8 mouse cellular contexts compared by ENCODE assay signal in the genomic region with DNA sequence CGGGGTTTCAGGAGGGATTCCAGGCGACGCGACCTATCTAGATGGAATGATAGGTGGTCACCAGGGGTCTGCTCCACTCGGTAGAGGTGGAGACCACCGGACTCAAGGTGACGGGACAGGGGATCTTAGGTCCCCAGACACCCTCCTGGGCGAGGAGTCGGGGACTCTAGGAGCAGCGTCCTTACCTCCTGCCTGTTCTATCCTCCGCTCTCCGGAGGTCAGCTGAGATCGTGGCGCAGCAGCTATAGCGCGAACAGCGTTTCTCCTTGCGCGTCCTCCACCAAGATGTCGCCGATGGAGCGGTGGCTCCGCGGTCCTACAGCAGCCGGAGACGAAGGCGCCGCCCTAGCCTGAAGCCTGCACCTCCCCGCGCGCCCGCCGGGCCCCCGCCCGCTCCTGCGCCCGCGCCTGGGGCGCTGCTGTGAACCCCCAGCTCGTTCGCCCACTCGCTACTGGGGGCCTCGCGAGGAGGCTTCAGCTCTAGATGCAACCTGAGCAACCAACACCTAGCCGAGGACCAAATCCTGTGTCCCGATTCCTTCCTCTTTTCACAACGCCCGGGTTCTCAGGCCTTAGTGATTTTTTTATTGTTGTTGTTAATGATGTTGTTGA. TPM values are rescaled to one million over a fixed set of nuclear protein-coding genes. Genes with fewer than 3 reads are reported as not detected.
DNase-seq lines count a peak whose midpoint lies in the region; ATAC-seq lines count a peak whose summit lies in the region.

A gene (minus strand): TSS at position 562 of the 612 bp plus-strand sequence.

- 2% methylated on average over 46 of the region's 48 CpGs for WGBS in forebrain, embryonic 14.5 days
- under 1% methylated on average over 48 of the region's 48 CpGs for WGBS in hindbrain, embryonic 16.5 days
- 2% methylated on average over 48 of the region's 48 CpGs for WGBS in limb, embryonic 12.5 days
- WGBS in midbrain, embryonic 10.5 days = 2% methylated on average over 48 of the region's 48 CpGs

- H3K9me3 ChIP-seq in forebrain, embryonic 14.5 days (replicated peaks; ENCODE audit: control insufficient read depth, low read length) = no peaks in the 10 kb centered on the region
- no peaks in the 10 kb centered on the region for H3K9me3 ChIP-seq in hindbrain, embryonic 16.5 days (ENCODE audit: control insufficient read depth, low read length)
- H3K9me3 ChIP-seq in limb, embryonic 12.5 days = no peaks in the 10 kb centered on the region
- peaks cover 4% of the 10 kb centered on the region; the same call in 1 of the 2 replicates for H3K9me3 ChIP-seq in midbrain, embryonic 10.5 days (replicated peaks)

- H3K4me1 ChIP-seq in forebrain, embryonic 14.5 days (ENCODE audit: control insufficient read depth, insufficient read depth, low read length) = peaks cover 12% of the 10 kb centered on the region; the same call in 1 of the 2 replicates
- peaks cover 10% of the 10 kb centered on the region for H3K4me1 ChIP-seq in hindbrain, embryonic 16.5 days (ENCODE audit: control insufficient read depth, insufficient read depth, low read depth, low read length)
- H3K4me1 ChIP-seq in limb, embryonic 12.5 days (replicated peaks) = no peaks in the 10 kb centered on the region; the same call in 1 of the 2 replicates
- H3K4me1 ChIP-seq in midbrain, embryonic 10.5 days = peaks cover 27% of the 10 kb centered on the region

- peak within 1 kb of the TSS; percentile 89 for H3K4me2 ChIP-seq in forebrain, embryonic 14.5 days (ENCODE audit: low read length)
- H3K4me2 ChIP-seq in hindbrain, embryonic 16.5 days (ENCODE audit: low read length) = peak within 1 kb of the TSS; percentile 94
- peak within 1 kb of the TSS; percentile 91 for H3K4me2 ChIP-seq in limb, embryonic 12.5 days

- ATAC-seq in cerebellum, adult (ENCODE audit: insufficient number of reproducible peaks, low FRiP score, low TSS enrichment) = peak; percentile 67
- peak; percentile 56 for ATAC-seq in forebrain, embryonic 14.5 days
- no peak; the same call in 1 of the 2 replicates for ATAC-seq in hindbrain, embryonic 16.5 days
- peak; percentile 80 for ATAC-seq in limb, embryonic 12.5 days (ENCODE audit: insufficient number of reproducible peaks, insufficient read depth, low FRiP score, low TSS enrichment, low read depth)

- peak within 1 kb of the TSS; percentile 66 for H3K27ac ChIP-seq in forebrain, embryonic 14.5 days (ENCODE audit: low read depth, low read length)
- peak within 1 kb of the TSS; percentile 90 for H3K27ac ChIP-seq in hindbrain, embryonic 16.5 days (ENCODE audit: low read depth, low read length)
- peak within 1 kb of the TSS; percentile 29; the same call in 1 of the 2 replicates for H3K27ac ChIP-seq in limb, embryonic 12.5 days
- H3K27ac ChIP-seq in midbrain, embryonic 10.5 days (replicated peaks) = peak within 1 kb of the TSS; percentile 87

- no peak for DNase-seq in cerebellum, adult 9-10 months
- peak; percentile 50 to 53 for DNase-seq in adrenal gland, adult 18-20 months (ENCODE audit: low spot score in 2 of 2)
- peak; percentile 50 for DNase-seq in forebrain, embryonic 14.5 days (ENCODE audit: low spot score)
- no peak for DNase-seq in midbrain, embryonic 10.5 days (ENCODE audit: low spot score)
- peak; percentile 57 to 83 for DNase-seq in spleen, postnatal 4 days (ENCODE audit: low spot score in 2 of 2)

- peak within 1 kb of the TSS; percentile 82 for H3K9ac ChIP-seq in forebrain, embryonic 14.5 days (ENCODE audit: low read length)
- peak within 1 kb of the TSS; percentile 89 for H3K9ac ChIP-seq in hindbrain, embryonic 16.5 days (ENCODE audit: low read depth, low read length)
- peak within 1 kb of the TSS; percentile 76 for H3K9ac ChIP-seq in limb, embryonic 12.5 days (replicated peaks)

- peak within 1 kb of the TSS; percentile 84 for H3K4me3 ChIP-seq in forebrain, embryonic 14.5 days (ENCODE audit: low read depth, low read length)
- H3K4me3 ChIP-seq in hindbrain, embryonic 16.5 days (ENCODE audit: low read length) = peak within 1 kb of the TSS; percentile 98
- H3K4me3 ChIP-seq in limb, embryonic 12.5 days (replicated peaks) = peak within 1 kb of the TSS; percentile 93
- H3K4me3 ChIP-seq in midbrain, embryonic 10.5 days = peak within 1 kb of the TSS; percentile 97

- no peaks in the 10 kb centered on the region for H3K36me3 ChIP-seq in forebrain, embryonic 14.5 days (ENCODE audit: control insufficient read depth, insufficient read depth, low read length)
- no peaks in the 10 kb centered on the region for H3K36me3 ChIP-seq in hindbrain, embryonic 16.5 days (ENCODE audit: control insufficient read depth, insufficient read depth, low read length)
- no peaks in the 10 kb centered on the region for H3K36me3 ChIP-seq in limb, embryonic 12.5 days
- 0 out of 2 replicates have a peak, but pooled peaks cover 2% of the 10 kb centered on the region for H3K36me3 ChIP-seq in midbrain, embryonic 10.5 days

- H3K27me3 ChIP-seq in forebrain, embryonic 14.5 days (replicated peaks; ENCODE audit: control insufficient read depth, insufficient read depth, low read length) = peaks cover 4% of the 10 kb centered on the region; the same call in 1 of the 2 replicates
- H3K27me3 ChIP-seq in hindbrain, embryonic 16.5 days (replicated peaks; ENCODE audit: control insufficient read depth, insufficient read depth, low read length) = no peaks in the 10 kb centered on the region; the same call in 1 of the 2 replicates
- peaks cover 44% of the 10 kb centered on the region for H3K27me3 ChIP-seq in limb, embryonic 12.5 days
- H3K27me3 ChIP-seq in midbrain, embryonic 10.5 days (ENCODE audit: low read depth, poor library complexity, severe bottlenecking) = peaks cover 47% of the 10 kb centered on the region

RNA-seq across cellular contexts. Expression of the gene that starts here (rescaled TPM):
- 1 to 10 TPM; 1.1 to 1.5 TPM for total RNA-seq in adrenal gland, adult 18-20 months (2021)
- 5.2 and 6.7 TPM in 2 replicates for polyA plus RNA-seq in forebrain, embryonic 14.5 days (2014; fragmentation: Nextera tagmentation; extraction: Ambion mirVana)
- polyA plus RNA-seq in hindbrain, embryonic 16.5 days (2015; fragmentation: Nextera tagmentation; extraction: Ambion mirVana) = 4.8 and 4.9 TPM in 2 replicates
- 7.4 and 8.4 TPM in 2 replicates for polyA plus RNA-seq in limb, embryonic 12.5 days (2016; fragmentation: Nextera tagmentation; extraction: Ambion mirVana)
- polyA plus RNA-seq in midbrain, embryonic 10.5 days (2016; fragmentation: Nextera tagmentation; extraction: Ambion mirVana) = 7.8 and 8.6 TPM in 2 replicates

Comparison
In these comparisons a context has a peak if more than half of its experiments do, and no peak if none do; other contexts are left out.
1. DNase-seq: peak in adrenal gland, adult 18-20 months (2 of 2), forebrain, embryonic 14.5 days (single experiment) and spleen, postnatal 4 days (2 of 2); none in cerebellum, adult 9-10 months (single experiment) and midbrain, embryonic 10.5 days (single experiment).
2. H3K27ac ChIP-seq: peak in every context shown above with its lines; median percentile 90 in hindbrain, embryonic 16.5 days; 87 in midbrain, embryonic 10.5 days; 66 in forebrain, embryonic 14.5 days; 29 in limb, embryonic 12.5 days.
3. Peak in every context shown above with its lines, with median percentiles within 50 percentile points of each other: H3K4me2 ChIP-seq, H3K4me3 ChIP-seq and H3K9ac ChIP-seq.